Mouse (Mus musculus): Measurements from ENCODE around the gene Fscn3.
A peak's percentile ranks its signal among the peaks of the same experiment; 100 is the strongest.

The Fscn3 gene

DNA sequence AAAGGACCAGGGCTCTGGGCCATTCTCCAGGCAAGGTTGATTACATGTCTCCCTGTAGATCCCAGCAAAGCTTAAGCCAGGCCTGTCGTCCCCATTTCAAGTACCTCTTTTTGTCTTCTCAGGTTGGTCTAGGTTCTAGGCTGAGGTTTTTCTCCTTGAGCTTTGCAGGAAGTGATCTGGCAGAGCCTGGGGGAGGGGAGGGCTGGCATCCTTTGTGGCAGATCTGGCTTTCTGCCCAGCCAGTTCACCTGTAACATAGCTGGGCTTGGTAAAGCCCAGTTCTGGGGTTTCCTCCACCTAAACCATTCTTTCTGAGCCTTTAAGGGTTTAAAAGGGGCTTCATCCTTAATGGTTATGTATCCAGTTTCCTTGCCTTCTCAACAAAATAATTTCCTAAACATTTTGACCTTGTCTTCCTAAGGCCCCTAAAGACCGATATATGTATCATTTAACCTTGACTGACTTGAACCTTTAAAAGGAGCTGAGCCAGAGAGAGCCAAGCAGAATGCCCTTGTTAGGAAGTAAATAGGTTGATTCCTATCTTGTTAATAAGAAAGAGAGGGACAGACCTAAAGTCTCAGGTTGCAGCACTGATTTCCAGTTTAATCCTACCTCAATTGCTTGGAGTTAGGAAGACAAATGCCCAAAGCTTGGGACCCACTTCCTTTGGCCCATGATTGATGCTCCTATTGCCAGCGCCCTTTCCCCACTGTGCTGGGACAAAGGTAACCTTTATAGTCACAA, at the start of gene Fscn3:
TSS of gene Fscn3 (plus strand) at position 694 of the 744 bp plus-strand sequence.
- no peak for DNase-seq (ENCODE audit: low spot score in 2 of 2)

- DNase-seq (ENCODE audit: low spot score in 2 of 2), result no peak
These were observed 45.6 kb upstream of the Fscn3 start for GRCm38 (mm10) chr6:28381983-28382382.

DNA sequence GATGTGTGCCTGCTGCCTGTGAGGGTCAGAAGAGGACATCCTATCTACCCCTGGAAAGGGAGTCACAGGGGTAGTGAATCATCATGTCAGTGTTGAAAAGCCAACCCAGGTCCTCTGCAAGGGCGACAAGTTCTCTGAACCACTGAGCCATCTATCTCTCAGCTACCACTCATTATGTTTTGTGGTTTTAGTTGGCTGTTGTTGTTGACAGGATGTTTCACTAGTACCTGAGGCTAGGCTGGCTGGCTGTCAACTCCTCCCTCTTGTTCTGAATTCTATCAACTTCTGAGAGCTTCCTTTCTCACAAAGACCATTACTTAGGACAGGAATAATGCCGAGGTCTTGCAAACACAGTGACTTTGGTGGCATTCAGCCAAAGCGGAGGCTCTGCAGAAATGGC, 42.4 kb upstream of the Fscn3 start:
- no peak for DNase-seq (ENCODE audit: low spot score in 2 of 2)

DNA sequence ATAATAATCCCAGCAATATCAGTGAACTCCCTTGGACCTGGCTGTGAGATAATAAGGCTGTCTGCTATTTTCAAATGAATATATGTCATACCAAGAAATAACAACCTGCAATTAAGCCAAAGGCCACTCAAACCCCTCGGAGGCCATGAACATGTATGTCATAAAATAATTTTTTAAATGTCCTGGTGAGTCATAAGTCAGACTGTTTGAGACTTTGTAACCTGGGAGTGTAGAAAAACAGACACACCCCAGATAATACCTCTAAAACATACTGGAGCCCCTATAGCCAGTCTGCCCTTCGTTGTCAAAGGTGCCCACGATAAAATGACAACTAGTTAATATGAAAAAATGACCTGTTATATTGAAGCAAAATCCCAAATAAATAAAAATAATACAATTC, 38.6 kb upstream of the Fscn3 start:
- no peak for DNase-seq (ENCODE audit: low spot score in 2 of 2)

DNA sequence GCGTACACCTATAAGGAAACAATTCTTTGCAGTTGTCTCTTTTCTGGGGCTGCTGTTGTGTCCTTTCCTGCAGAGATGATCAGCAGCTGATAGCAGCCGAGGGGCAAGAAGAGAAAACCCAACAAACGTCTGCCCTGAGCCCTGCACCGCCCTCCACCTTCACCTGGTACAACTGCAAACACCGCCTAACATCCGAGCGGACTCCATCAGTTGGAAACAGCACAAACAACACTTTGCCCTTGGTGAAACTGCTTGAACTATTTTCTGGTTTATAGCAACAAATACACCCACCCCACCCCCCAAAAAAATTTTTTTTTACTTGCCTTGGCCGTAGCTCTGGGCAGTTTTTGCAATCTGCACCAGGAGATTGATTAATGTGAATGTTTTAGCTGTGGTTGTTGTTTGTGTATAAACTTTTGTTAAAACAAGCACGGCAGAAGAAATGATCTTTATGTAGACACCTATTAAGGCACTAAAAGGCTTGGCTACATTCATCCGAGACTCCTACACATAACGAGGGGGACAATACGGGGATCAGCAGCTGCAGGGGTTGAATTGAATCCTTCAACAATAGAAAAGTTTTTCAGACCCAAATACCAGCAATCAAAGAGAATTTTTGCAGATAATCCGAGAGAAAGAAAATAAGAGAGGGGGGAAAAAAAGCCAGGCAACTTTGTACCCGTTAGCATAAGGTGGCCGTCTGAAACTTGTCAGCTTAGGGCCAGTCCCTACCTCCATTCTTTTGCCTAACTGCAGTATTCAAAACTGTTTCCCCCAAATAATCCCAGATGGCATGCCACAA, 31.3 kb upstream of the Fscn3 start:
- DNase-seq (ENCODE audit: low spot score in 2 of 2), result no peak

DNA sequence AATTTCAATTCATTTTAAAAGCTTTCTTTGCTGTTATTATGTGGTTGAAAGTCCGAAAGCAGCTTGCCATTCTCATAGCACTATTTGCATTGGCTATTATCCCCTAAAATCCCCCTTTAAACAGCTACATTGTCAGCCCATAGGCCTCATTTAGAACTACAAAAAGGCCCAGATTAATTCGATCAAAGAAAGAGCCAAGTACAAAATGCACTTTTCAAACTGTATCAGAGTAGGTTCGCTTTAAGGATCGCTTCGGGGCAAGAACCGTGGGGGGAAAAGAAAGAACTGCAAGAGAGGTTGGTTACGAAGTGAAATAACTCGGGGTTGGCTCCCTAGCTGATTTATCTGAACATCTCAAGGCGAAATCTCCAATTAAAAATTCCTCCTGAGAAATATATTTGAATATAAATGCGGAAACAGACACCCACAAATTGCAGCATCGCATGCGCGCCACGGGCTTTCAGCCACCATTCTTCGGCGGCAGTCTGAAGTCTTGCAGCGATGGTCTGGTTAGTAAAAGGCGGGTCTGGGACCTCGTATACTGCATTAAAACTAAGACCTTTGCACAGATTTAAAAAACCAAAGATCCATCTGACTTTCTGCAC, 30.6 kb upstream of the Fscn3 start:
- DNase-seq (ENCODE audit: low spot score in 2 of 2), result peak in 1 of 2 experiments; percentile 41

GRCm38 (mm10) chr6:28397681-28398203, 29.8 kb upstream of the Fscn3 start, which contains the start of gene Zfp800:
TSS of gene Zfp800 (minus strand) at chr6:28398005.
- peak; percentile 30 to 47 for DNase-seq (ENCODE audit: low spot score in 2 of 2)

GRCm38 (mm10) chr6:28398726-28399125, 28.9 kb upstream of the Fscn3 start:
- DNase-seq (ENCODE audit: low spot score in 2 of 2), result no peak

DNA sequence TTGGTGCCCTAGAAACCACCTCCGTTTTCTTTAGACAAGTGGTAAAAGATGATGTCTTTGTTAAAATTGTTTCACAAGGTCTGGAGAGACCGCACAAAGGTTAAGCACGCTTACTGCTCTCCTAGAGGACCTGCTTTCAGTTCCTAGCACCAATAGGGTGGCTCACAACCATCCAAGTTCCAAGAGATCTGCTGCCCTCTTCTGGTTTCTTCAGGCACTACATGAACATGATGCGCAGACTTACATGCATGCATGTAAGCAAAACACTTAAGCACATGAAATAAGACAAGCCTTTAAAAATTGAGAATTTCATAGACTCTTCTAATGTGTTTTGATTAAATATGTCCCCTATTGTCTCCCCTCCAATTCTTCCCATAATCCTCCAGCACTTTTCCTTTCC, 27.8 kb upstream of the Fscn3 start:
- no peak for DNase-seq (ENCODE audit: low spot score in 2 of 2)

DNA sequence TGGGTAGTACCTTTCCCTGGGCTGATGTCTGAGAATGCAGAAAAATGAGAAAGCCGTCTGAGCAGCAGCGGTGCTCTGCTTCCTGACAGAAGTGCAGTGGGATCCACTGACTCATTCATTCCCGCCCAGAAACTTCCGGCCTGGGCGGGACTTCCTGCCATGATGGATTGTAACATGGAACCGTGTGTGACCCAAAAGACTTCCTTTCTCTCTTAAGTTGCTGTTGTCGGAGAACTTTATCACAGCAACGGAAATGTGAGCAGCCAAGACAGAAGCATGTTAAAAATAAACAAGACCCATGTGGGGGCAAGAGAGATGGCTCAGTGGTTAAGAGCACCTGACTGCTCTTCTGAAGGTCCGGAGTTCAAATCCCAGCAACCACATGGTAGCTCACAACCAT, 17.5 kb upstream of the Fscn3 start:
- no peak for DNase-seq (ENCODE audit: low spot score in 2 of 2)

DNA sequence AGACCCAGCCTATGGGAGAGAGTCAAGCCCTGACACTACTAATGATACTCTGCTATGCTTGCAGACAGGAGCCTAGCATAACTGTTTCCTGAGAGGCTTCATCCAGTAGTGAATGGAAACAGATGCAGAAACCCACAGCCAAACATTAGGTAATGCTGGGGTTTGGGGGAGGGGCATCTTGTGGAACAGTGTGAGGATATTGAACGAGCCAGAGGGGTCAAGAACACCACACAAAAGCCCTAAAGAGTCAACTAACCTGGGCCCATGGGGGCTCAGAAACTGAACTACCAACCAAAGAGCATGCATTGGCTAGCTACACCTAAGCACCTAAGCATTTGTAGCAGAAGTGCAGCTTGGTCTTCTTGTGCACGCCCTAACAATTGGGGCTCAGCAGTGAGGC, 16.4 kb upstream of the Fscn3 start:
- no peak for DNase-seq (ENCODE audit: low spot score in 2 of 2)

DNA sequence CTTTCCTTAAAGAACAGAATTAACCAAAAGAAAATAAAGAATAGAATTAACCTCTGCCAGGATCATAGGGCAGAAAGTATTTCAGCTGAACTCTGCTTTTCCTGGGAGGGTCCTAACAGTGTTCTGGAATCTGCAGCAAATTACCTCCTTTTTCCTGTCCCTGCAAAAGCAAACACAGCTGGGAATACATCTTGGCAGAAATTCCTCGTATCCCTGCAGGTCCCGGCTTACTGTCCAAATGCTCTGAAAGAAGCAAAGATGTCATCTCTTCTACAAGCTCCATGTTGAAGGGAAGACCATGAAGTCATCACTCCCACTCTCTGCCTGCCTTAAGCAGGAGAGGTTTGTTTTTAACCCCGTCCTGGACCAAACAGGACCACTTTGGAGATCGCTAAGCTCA, 10.6 kb upstream of the Fscn3 start:
- no peak for DNase-seq (ENCODE audit: low spot score in 2 of 2)

GRCm38 (mm10) chr6:28418449-28418848, 9.1 kb upstream of the Fscn3 start:
- peak; percentile 85 to 88 for DNase-seq (ENCODE audit: low spot score in 2 of 2)

DNA sequence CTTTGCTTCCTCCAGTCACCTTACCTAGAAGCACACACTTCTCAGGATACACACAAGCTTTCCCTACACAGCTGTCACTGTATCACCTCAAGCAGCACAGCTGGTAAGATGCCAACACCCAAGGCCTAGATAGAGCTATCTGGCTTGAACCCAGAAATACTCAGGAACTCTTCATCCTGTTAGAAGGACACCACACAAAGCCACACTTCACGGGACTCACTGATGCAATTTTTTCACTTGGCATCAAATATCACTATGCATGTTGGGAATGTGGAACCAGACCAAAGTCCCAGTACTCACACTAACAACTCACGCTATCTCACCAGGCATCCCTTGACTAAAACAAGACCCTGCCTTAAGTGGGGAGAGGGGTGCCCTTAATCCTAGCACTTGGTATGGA, 7.9 kb upstream of the Fscn3 start:
- no peak for DNase-seq (ENCODE audit: low spot score in 2 of 2)

DNA sequence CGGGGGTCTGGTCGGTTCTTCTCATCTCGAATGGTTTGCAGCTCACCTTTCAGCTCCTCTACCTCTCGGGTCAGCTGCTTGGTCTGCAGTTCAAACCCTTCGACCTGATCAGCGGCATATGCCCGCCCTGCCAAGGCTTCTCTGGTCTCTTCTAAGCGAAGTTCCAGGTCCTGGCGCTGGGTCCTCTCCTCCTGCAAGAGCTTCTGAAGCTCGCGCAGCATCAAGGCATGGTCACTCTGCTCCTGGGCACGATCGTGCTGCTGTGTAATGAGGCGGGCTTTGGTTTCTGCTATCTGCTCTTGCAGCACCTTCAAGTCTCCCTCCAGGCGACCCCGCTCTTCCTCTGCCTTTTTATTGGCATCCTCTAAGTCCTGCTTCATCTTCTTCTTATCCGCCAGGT, 7.2 kb upstream of the Fscn3 start:
- DNase-seq (ENCODE audit: low spot score in 2 of 2), result peak in 1 of 2 experiments; percentile 26

DNA sequence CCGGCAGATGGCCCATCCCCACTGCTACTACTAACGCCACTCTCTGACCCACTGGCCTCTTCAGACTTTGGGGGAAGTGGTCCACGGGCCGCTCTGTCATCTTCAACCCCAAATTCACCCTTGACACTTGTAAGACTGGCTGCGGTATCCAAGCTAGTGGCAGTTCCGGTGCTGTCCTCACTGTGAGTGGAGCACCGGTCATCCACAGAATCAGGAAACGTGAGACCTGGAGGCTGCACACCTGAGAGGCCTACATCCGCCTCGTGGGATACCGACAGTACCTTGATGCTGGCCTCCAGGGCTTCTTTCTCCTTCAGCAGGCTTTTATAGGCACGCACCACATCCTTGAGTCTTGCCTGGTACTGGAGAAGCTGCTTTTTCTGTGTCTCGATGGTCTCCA, 6.7 kb upstream of the Fscn3 start:
- peak in 1 of 2 experiments; percentile 42 for DNase-seq (ENCODE audit: low spot score in 2 of 2)

DNA sequence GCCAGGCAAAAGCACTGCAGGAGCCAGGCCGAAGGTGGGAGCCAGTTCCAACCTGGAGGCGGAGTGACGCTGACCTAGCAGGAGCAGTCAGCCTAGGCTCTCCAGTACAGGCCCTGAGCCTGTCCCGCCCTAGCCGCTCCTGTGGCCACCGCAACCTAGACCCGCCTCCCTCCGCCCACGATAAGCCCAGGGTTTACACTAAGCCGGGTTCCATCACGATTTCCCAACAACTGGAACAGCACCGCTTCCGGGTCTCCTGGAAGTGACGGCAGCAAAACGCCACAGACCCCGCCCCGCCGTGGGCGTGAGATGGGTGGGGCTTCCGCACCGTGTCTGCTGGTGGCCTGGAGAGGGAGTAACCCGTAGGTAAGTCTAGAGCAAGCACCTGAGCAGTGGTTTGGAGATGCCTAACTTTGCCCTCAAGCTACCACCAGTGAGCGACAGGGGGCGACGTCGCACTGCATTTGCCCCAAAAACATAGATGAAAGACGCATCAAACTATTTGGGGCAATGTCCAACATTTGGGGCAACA, 6.1 kb upstream of the Fscn3 start:
- peak; percentile 95 for DNase-seq (ENCODE audit: low spot score in 2 of 2)

- no peak for DNase-seq (ENCODE audit: low spot score in 2 of 2)
These were observed 4.8 kb upstream of the Fscn3 start for GRCm38 (mm10) chr6:28422651-28423290.

- peak; percentile 95 to 96 for DNase-seq (ENCODE audit: low spot score in 2 of 2)
These were observed 4.3 kb upstream of the Fscn3 start, which contains the start of gene Arf5 for GRCm38 (mm10) chr6:28423313-28423712. TSS of gene Arf5 (plus strand) at chr6:28423560.

DNA sequence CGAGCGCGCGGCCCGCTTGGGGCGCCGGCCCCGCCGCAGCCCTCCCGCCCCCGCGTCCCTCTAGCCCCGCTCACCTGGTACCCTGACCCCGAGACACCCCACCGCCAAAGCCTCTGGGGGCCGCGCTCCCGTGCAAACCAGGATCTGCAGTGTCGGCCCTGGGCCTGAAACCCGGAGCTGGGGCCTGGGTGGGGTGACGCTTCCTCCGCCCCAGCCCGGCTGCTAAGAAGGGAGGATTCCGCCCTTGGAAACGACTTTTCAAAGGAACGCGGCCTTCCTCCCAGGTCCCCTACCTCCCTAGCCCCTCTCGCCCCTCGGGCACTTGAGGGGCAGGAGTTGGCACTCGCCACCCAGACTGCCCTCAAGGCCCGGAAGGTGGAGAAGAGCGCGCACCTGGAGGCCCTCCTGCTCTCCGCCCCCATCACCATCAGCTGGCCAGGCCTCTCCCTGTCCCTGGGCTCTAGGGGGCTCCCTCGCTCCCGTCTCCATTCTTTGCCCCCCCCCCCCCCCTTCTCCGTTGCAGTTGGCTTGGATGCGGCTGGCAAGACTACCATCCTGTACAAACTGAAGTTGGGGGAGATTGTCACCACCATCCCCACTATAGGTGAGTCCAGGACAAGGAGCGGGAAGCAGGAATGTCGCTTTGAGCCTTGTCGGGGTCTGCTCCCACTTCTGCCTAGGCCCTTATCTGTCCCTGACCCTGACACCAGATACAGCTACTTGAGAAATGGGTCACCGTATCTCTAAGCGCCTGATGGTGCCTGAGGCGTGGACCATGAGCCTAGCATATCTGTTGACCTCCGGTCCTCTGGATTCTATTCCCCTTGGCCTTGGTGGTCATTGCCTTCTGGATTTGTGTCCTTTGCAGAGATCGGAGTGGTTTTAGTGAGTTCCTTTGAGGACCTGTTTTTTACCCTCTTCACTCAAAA, 3.6 kb upstream of the Fscn3 start:
- DNase-seq (ENCODE audit: low spot score in 2 of 2), result peak; percentile 55 to 60
